Mouse (Mus musculus): ENCODE data around the gene Kcnj10. TPM values are rescaled to one million over a fixed set of nuclear protein-coding genes. Genes with fewer than 3 reads are reported as not detected.

The Kcnj10 gene
- polyA plus RNA-seq, 1 experiment = 93.5 TPM

GRCm38 (mm10) chr1:172414231-172414585 is 73.2 kb downstream of the Kcnj10 start:
- TF ChIP-seq POLR2A (IDR thresholded peaks at IDR 0.05; ENCODE audit: insufficient read depth, low read depth, low read length) (no peak), CTCF (IDR thresholded peaks at IDR 0.05; ENCODE audit: insufficient read depth, low read depth, low read length) (no peak)
- Histone ChIP-seq H3K4me1 (ENCODE audit: control insufficient read depth, insufficient read depth, low read length) (peaks cover 3% of the 10 kb centered on the region), H3K4me3 (ENCODE audit: insufficient read depth, low read depth, low read length) (no peak overlapping the region), H3K27ac (ENCODE audit: insufficient read depth, low read depth, low read length) (no peak overlapping the region)
- WGBS = 92% methylated on average over 6 of the region's 6 CpGs

GRCm38 (mm10) chr1:172415061-172415460 is 74.1 kb downstream of the Kcnj10 start:
- Histone ChIP-seq H3K27ac (ENCODE audit: insufficient read depth, low read depth, low read length) (no peak overlapping the region), H3K4me1 (ENCODE audit: control insufficient read depth, insufficient read depth, low read length) (peaks cover 3% of the 10 kb centered on the region), H3K4me3 (ENCODE audit: insufficient read depth, low read depth, low read length) (no peak overlapping the region)
- WGBS = 91% methylated on average over 7 of the region's 7 CpGs
- no peak for TF ChIP-seq CTCF (IDR thresholded peaks at IDR 0.05; ENCODE audit: insufficient read depth, low read depth, low read length)
- TF ChIP-seq POLR2A (IDR thresholded peaks at IDR 0.05; ENCODE audit: insufficient read depth, low read depth, low read length) = no peak

GRCm38 (mm10) chr1:172418173-172418572 is 77.2 kb downstream of the Kcnj10 start:
- no peak overlapping the region for H3K27ac ChIP-seq (ENCODE audit: insufficient read depth, low read depth, low read length)
- 27% methylated on average over 6 of the region's 6 CpGs for WGBS
- H3K4me1 ChIP-seq (ENCODE audit: control insufficient read depth, insufficient read depth, low read length) = no peaks in the 10 kb centered on the region
- TF ChIP-seq CTCF (IDR thresholded peaks at IDR 0.05; ENCODE audit: insufficient read depth, low read depth, low read length) (no peak), POLR2A (IDR thresholded peaks at IDR 0.05; ENCODE audit: insufficient read depth, low read depth, low read length) (no peak)
- H3K4me3 ChIP-seq (ENCODE audit: insufficient read depth, low read depth, low read length) = no peak overlapping the region

- TF ChIP-seq POLR2A (IDR thresholded peaks at IDR 0.05; ENCODE audit: insufficient read depth, low read depth, low read length) (no peak), CTCF (IDR thresholded peaks at IDR 0.05; ENCODE audit: insufficient read depth, low read depth, low read length) (no peak)
- H3K4me1 ChIP-seq (ENCODE audit: control insufficient read depth, insufficient read depth, low read length) = no peaks in the 10 kb centered on the region
- WGBS = 85% methylated on average over 3 of the region's 3 CpGs
- no peak overlapping the region for H3K27ac ChIP-seq (ENCODE audit: insufficient read depth, low read depth, low read length)
- no peak overlapping the region for H3K4me3 ChIP-seq (ENCODE audit: insufficient read depth, low read depth, low read length)
These were observed 77.6 kb downstream of the Kcnj10 start for GRCm38 (mm10) chr1:172418642-172419041.

- TF ChIP-seq CTCF (IDR thresholded peaks at IDR 0.05; ENCODE audit: insufficient read depth, low read depth, low read length) = no peak
- TF ChIP-seq POLR2A (IDR thresholded peaks at IDR 0.05; ENCODE audit: insufficient read depth, low read depth, low read length) = no peak
- no peaks in the 10 kb centered on the region for H3K4me1 ChIP-seq (ENCODE audit: control insufficient read depth, insufficient read depth, low read length)
- H3K27ac ChIP-seq (ENCODE audit: insufficient read depth, low read depth, low read length) = no peak overlapping the region
- H3K4me3 ChIP-seq (ENCODE audit: insufficient read depth, low read depth, low read length) = no peak overlapping the region
- WGBS = 92% methylated on average over 6 of the region's 6 CpGs
These were observed 79.2 kb downstream of the Kcnj10 start for GRCm38 (mm10) chr1:172420181-172420580.

- TF ChIP-seq POLR2A (IDR thresholded peaks at IDR 0.05; ENCODE audit: insufficient read depth, low read depth, low read length) (no peak), CTCF (IDR thresholded peaks at IDR 0.05; ENCODE audit: insufficient read depth, low read depth, low read length) (no peak)
- WGBS = 56% methylated on average over 1 of the region's 1 CpGs
- no peak overlapping the region for H3K4me3 ChIP-seq (ENCODE audit: insufficient read depth, low read depth, low read length)
- H3K4me1 ChIP-seq (ENCODE audit: control insufficient read depth, insufficient read depth, low read length) = no peaks in the 10 kb centered on the region
- no peak overlapping the region for H3K27ac ChIP-seq (ENCODE audit: insufficient read depth, low read depth, low read length)
These were observed 82.4 kb downstream of the Kcnj10 start for GRCm38 (mm10) chr1:172423393-172423792.

Other genes with a start within 250 kb of the Kcnj10 start
- 478 TPM in 1 of 2 replicates, not detected in the other for gene Pex19, start 214.5 kb upstream of the Kcnj10 start, polyA plus RNA-seq (2012; ENCODE audit: insufficient read depth, insufficient read length, low replicate concordance, missing spikeins)
- 96.2 TPM in 1 of 2 replicates, not detected in the other for gene Dcaf8, start 193.1 kb upstream of the Kcnj10 start, polyA plus RNA-seq (2012; ENCODE audit: insufficient read depth, insufficient read length, low replicate concordance, missing spikeins)
- gene Pea15a, start 134.4 kb upstream of the Kcnj10 start, polyA plus RNA-seq (2012; ENCODE audit: insufficient read depth, insufficient read length, low replicate concordance, missing spikeins) = 189 TPM in 1 of 2 replicates, not detected in the other
- not detected in 2 replicates for gene Casq1, start 121.3 kb upstream of the Kcnj10 start, polyA plus RNA-seq (2012; ENCODE audit: insufficient read depth, insufficient read length, low replicate concordance, missing spikeins)
- gene Atp1a4, start 82.8 kb upstream of the Kcnj10 start, polyA plus RNA-seq (2012; ENCODE audit: insufficient read depth, insufficient read length, low replicate concordance, missing spikeins) = not detected in 2 replicates
- gene Igsf8, start 79.6 kb upstream of the Kcnj10 start, polyA plus RNA-seq (2012; ENCODE audit: insufficient read depth, insufficient read length, low replicate concordance, missing spikeins) = not detected in 2 replicates
- gene Atp1a2, start 43.1 kb upstream of the Kcnj10 start, polyA plus RNA-seq (2012; ENCODE audit: insufficient read depth, insufficient read length, low replicate concordance, missing spikeins) = 130 and 318 TPM in 2 replicates
- not detected in 2 replicates for gene Kcnj9, start 11.9 kb upstream of the Kcnj10 start, polyA plus RNA-seq (2012; ENCODE audit: insufficient read depth, insufficient read length, low replicate concordance, missing spikeins)
- gene Pigm, start 35.3 kb downstream of the Kcnj10 start, polyA plus RNA-seq (2012; ENCODE audit: insufficient read depth, insufficient read length, low replicate concordance, missing spikeins) = not detected in 2 replicates
- gene Slamf9, start 134.1 kb downstream of the Kcnj10 start, polyA plus RNA-seq (2012; ENCODE audit: insufficient read depth, insufficient read length, low replicate concordance, missing spikeins) = not detected in 2 replicates
- not detected in 2 replicates for gene Igsf9, start 140.6 kb downstream of the Kcnj10 start, polyA plus RNA-seq (2012; ENCODE audit: insufficient read depth, insufficient read length, low replicate concordance, missing spikeins)
- not detected in 2 replicates for gene Tagln2, start 158.8 kb downstream of the Kcnj10 start, polyA plus RNA-seq (2012; ENCODE audit: insufficient read depth, insufficient read length, low replicate concordance, missing spikeins)
- not detected in 2 replicates for gene Cfap45, start 179.6 kb downstream of the Kcnj10 start, polyA plus RNA-seq (2012; ENCODE audit: insufficient read depth, insufficient read length, low replicate concordance, missing spikeins)
- gene Vsig8, start 214.7 kb downstream of the Kcnj10 start, polyA plus RNA-seq (2012; ENCODE audit: insufficient read depth, insufficient read length, low replicate concordance, missing spikeins) = not detected in 2 replicates
- not detected in 2 replicates for gene Slamf8, start 249.4 kb downstream of the Kcnj10 start, polyA plus RNA-seq (2012; ENCODE audit: insufficient read depth, insufficient read length, low replicate concordance, missing spikeins)